Mouse (Mus musculus) heart, postnatal 14 days (tissue): ENCODE data around the gene Snapc5. TPM values are rescaled to one million over a fixed set of nuclear protein-coding genes. Genes with fewer than 3 reads are reported as not detected.
"Not testable (repeated sequence)": the region's sequence is repeated elsewhere in the genome, so short reads cannot be mapped to it uniquely, and the experiment has no call there.

Experiments
- DNase-seq, 2 experiments: peaks; one replicate each; pipeline ENCODE4 v3.0.0; 2021 to 2022
- intact Hi-C: fragments of 180-260 bp; cut with DNase I; formaldehyde crosslinking; loops from one replicate; pipeline ENCODE4 v1.15.1; 2025
- long read RNA-seq, 2 experiments: library from polyadenylated mRNA; stranded (forward); transcript quantifications; one replicate each; pipeline ENCODE4 v2.0.0; 2021
- total RNA-seq, 2 experiments: library from RNA; stranded (reverse); gene quantifications; 2 replicates each; pipeline ENCODE4 v1.2.3; 2021

Gene Snapc5
- 10 to 100 TPM; 20.0 to 22.9 TPM for total RNA-seq
- long read RNA-seq, experiment 1, transcript Snapc5-201 (3 exons, 1,228 nt) = major isoform, 19 of 22 reads
- long read RNA-seq, experiment 1, partial matches to known transcripts = 1 of 22 reads
- long read RNA-seq, experiment 1, other reads (novel, unspliced or antisense) = 2 of 22 reads
- long read RNA-seq, experiment 2, transcript Snapc5-201 (3 exons, 1,228 nt) = major isoform, 19 of 21 reads
- long read RNA-seq, experiment 2, partial matches to known transcripts = 0 of 21 reads
- long read RNA-seq, experiment 2, other reads (novel, unspliced or antisense) = 2 of 21 reads

- intact Hi-C loops = loop anchor here (1.0 kb wide), 1 partner anchor 74 kb away; the partner anchor contains the start of gene Map2k1
- DNase-seq = peak; percentile 90 to 93
These were observed at the start of gene Snapc5 for GRCm38 (mm10) chr9:64178974-64179646. Gene Snapc5, plus strand, starts transcription at chr9:64179274.

GRCm38 (mm10) chr9:64131623-64132022 is 47.5 kb upstream of the Snapc5 start:
- no peak for DNase-seq
- intact Hi-C loops = no loop called here

- intact Hi-C loops = loop anchor here (2.0 kb wide), 1 partner anchor 134 kb away; no protein-coding TSS in a partner anchor
- peak; percentile 37 to 68 for DNase-seq
These were observed 40.2 kb upstream of the Snapc5 start for GRCm38 (mm10) chr9:64138896-64139295.

GRCm38 (mm10) chr9:64139879-64140278 is 39.2 kb upstream of the Snapc5 start:
- no peak for DNase-seq
- intact Hi-C loops = loop anchor here (2.0 kb wide), 1 partner anchor 133 kb away; no protein-coding TSS in a partner anchor

GRCm38 (mm10) chr9:64156641-64157040 is 22.4 kb upstream of the Snapc5 start:
- DNase-seq = no peak
- intact Hi-C loops = no loop called here

- DNase-seq = no peak
- intact Hi-C loops = no loop called here
These were observed 18.6 kb upstream of the Snapc5 start for GRCm38 (mm10) chr9:64160471-64160870.

GRCm38 (mm10) chr9:64169967-64170366 is 9.1 kb upstream of the Snapc5 start:
- intact Hi-C loops, DNase-seq: not testable (repeated sequence)

- intact Hi-C loops = no loop called here
- no peak for DNase-seq
These were observed 6.8 kb upstream of the Snapc5 start for GRCm38 (mm10) chr9:64172145-64172815.

GRCm38 (mm10) chr9:64172816-64173665 is 6.0 kb upstream of the Snapc5 start, which contains the start of the genes Zwilch and Rpl4:
Gene Zwilch, minus strand, starts transcription at chr9:64173104.
Gene Rpl4, plus strand, starts transcription at chr9:64173375.
- peak; percentile 78 to 84 for DNase-seq
- intact Hi-C loops = no loop called here

GRCm38 (mm10) chr9:64173666-64174220 is 5.3 kb upstream of the Snapc5 start:
- intact Hi-C loops = no loop called here
- DNase-seq = no peak

GRCm38 (mm10) chr9:64174341-64174740 is 4.7 kb upstream of the Snapc5 start:
- DNase-seq = no peak
- intact Hi-C loops = no loop called here

- intact Hi-C loops = no loop called here
These were observed 4.3 kb upstream of the Snapc5 start for GRCm38 (mm10) chr9:64174766-64175165.

GRCm38 (mm10) chr9:64175378-64175777 is 3.7 kb upstream of the Snapc5 start:
- no peak for DNase-seq
- intact Hi-C loops = no loop called here

More at GRCm38 (mm10) chr9:64174766-64175165, 4.3 kb upstream of the Snapc5 start:
- DNase-seq = no peak

- DNase-seq = no peak
- intact Hi-C loops = no loop called here
These were observed 482 bp upstream of the Snapc5 start for GRCm38 (mm10) chr9:64178610-64178973.

GRCm38 (mm10) chr9:64183295-64183694 is 4.2 kb downstream of the Snapc5 start:
- intact Hi-C loops, DNase-seq: not testable (repeated sequence)

- intact Hi-C loops = no loop called here
These were observed 5.2 kb downstream of the Snapc5 start for GRCm38 (mm10) chr9:64184166-64184840.

GRCm38 (mm10) chr9:64193879-64194278 is 14.8 kb downstream of the Snapc5 start:
- intact Hi-C loops = no loop called here

More at GRCm38 (mm10) chr9:64184166-64184840, 5.2 kb downstream of the Snapc5 start:
- DNase-seq = no peak

GRCm38 (mm10) chr9:64195554-64195953 is 16.5 kb downstream of the Snapc5 start:
- DNase-seq = peak in 1 of 2 experiments; percentile 6
- intact Hi-C loops = no loop called here

More at GRCm38 (mm10) chr9:64193879-64194278, 14.8 kb downstream of the Snapc5 start:
- DNase-seq = no peak

GRCm38 (mm10) chr9:64197524-64197923 is 18.4 kb downstream of the Snapc5 start:
- DNase-seq = no peak
- intact Hi-C loops = no loop called here
